Mouse (Mus musculus): ENCODE data around the gene Tctn1. TPM values are rescaled to one million over a fixed set of nuclear protein-coding genes. Genes with fewer than 3 reads are reported as not detected.
A peak's percentile ranks its signal among the peaks of the same experiment; 100 is the strongest.

Tctn1 gene
- total and polyA plus RNA-seq, 2 experiments from 2014 or later: 5.8 to 30.0 TPM

DNA sequence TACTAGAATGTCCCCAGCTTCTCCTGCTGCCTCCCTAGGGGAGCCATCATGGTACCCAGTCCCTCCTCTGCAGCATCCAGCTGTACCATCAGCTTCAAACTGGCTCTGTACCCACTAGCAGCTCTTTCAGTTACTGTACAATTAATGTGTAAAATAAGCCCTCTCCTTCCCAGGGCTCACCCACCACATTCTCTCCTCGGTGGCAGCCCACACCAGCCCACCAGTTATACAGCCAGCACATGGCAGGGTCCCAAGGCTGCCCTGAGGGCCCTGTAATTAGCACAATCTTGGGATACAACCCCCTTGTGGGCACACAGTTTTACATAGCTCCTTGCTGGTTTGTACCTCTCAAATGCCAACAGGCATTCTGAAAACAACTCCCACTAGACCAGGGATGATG is 23.3 kb downstream of the Tctn1 start:
- no peak overlapping the region for H3K9ac ChIP-seq (replicated peaks; ENCODE audit: low read length, poor library complexity, severe bottlenecking)
- no peak for DNase-seq (ENCODE audit: low spot score)
- no peak for ATAC-seq (ENCODE audit: low FRiP score)
- H3K36me3 ChIP-seq (ENCODE audit: insufficient read depth, low read length): peaks cover 8% of the 10 kb centered on the region; the same call in 1 of the 2 replicates
- H3K9me3 ChIP-seq (ENCODE audit: low read length): no peaks in the 10 kb centered on the region
- no peak overlapping the region for H3K4me2 ChIP-seq (ENCODE audit: low read depth, low read length, poor library complexity, severe bottlenecking)
- no peaks in the 10 kb centered on the region for H3K4me1 ChIP-seq (ENCODE audit: insufficient read depth, low read length)
- H3K27me3 ChIP-seq (ENCODE audit: insufficient read depth, low read length): no peaks in the 10 kb centered on the region
- no peak overlapping the region for H3K27ac ChIP-seq (ENCODE audit: low read depth, low read length)
- WGBS: 45% methylated on average over 1 of the region's 1 CpGs
- no peak overlapping the region for H3K4me3 ChIP-seq (ENCODE audit: low read depth, low read length)
- TF ChIP-seq CTCF (IDR thresholded peaks at IDR 0.05): no peak

DNA sequence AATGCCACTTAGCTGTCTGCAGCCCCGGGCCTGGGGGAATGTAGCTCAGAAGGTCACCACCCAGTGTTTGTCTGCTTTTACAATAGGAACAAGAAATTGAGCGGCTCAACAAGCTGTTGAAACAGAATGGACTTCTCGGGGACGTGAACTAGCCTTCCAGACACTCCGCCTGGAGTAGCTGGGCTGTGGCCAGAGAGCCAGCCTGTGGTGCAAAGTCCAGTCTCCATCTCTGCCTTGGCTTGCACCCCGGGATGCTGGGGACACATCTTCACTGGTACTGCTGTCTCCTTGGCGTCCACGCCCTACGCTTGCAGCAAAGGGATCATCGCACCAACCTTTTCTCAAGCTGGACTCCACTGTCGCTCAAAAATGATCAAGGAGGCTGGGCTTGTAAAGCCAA is 23.7 kb downstream of the Tctn1 start:
- no peak overlapping the region for H3K4me2 ChIP-seq (ENCODE audit: low read depth, low read length, poor library complexity, severe bottlenecking)
- ATAC-seq (ENCODE audit: low FRiP score): no peak
- no peak overlapping the region for H3K4me3 ChIP-seq (ENCODE audit: low read depth, low read length)
- no peak overlapping the region for H3K27ac ChIP-seq (ENCODE audit: low read depth, low read length)
- no peaks in the 10 kb centered on the region for H3K27me3 ChIP-seq (ENCODE audit: insufficient read depth, low read length)
- H3K9ac ChIP-seq (replicated peaks; ENCODE audit: low read length, poor library complexity, severe bottlenecking): no peak overlapping the region
- no peak for DNase-seq (ENCODE audit: low spot score)
- H3K9me3 ChIP-seq (ENCODE audit: low read length): no peaks in the 10 kb centered on the region
- TF ChIP-seq CTCF (IDR thresholded peaks at IDR 0.05): no peak
- WGBS: 86% methylated on average over 11 of the region's 11 CpGs
- H3K36me3 ChIP-seq (ENCODE audit: insufficient read depth, low read length): peaks cover 8% of the 10 kb centered on the region; the same call in 1 of the 2 replicates
- 0 out of 2 replicates have a peak, but pooled peaks cover under 1% of the 10 kb centered on the region for H3K4me1 ChIP-seq (ENCODE audit: insufficient read depth, low read length)

DNA sequence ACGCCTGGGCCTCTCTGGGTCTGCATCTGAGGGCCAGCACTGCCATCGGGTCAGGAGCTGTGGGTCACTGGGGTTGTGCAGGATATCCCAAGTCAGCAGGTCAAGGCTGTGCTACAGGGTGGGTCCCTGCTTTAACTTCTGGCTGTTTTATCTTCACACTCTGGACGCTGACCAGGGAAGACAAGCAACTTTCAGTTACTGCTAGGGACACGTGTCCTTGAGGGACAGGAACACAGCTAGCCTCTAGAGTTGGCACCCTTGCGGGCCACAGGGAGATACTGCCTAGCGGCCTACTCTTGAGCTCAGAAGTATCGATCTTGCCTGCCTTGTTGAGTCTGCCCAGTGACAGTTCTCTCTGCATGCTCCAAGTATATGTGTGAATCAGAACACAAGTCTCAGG is 24.6 kb downstream of the Tctn1 start:
- H3K4me3 ChIP-seq (ENCODE audit: low read depth, low read length): no peak overlapping the region
- H3K9ac ChIP-seq (replicated peaks; ENCODE audit: low read length, poor library complexity, severe bottlenecking): no peak overlapping the region
- no peak overlapping the region for H3K4me2 ChIP-seq (ENCODE audit: low read depth, low read length, poor library complexity, severe bottlenecking)
- WGBS: 85% methylated on average over 7 of the region's 7 CpGs
- no peaks in the 10 kb centered on the region for H3K27me3 ChIP-seq (ENCODE audit: insufficient read depth, low read length)
- ATAC-seq (ENCODE audit: low FRiP score) (no peak), DNase-seq (ENCODE audit: low spot score) (no peak)
- 0 out of 2 replicates have a peak, but pooled peaks cover 3% of the 10 kb centered on the region for H3K4me1 ChIP-seq (ENCODE audit: insufficient read depth, low read length)
- H3K9me3 ChIP-seq (ENCODE audit: low read length): no peaks in the 10 kb centered on the region
- TF ChIP-seq CTCF (IDR thresholded peaks at IDR 0.05): no peak
- no peak overlapping the region for H3K27ac ChIP-seq (ENCODE audit: low read depth, low read length)
- peaks cover 8% of the 10 kb centered on the region; the same call in 1 of the 2 replicates for H3K36me3 ChIP-seq (ENCODE audit: insufficient read depth, low read length)

DNA sequence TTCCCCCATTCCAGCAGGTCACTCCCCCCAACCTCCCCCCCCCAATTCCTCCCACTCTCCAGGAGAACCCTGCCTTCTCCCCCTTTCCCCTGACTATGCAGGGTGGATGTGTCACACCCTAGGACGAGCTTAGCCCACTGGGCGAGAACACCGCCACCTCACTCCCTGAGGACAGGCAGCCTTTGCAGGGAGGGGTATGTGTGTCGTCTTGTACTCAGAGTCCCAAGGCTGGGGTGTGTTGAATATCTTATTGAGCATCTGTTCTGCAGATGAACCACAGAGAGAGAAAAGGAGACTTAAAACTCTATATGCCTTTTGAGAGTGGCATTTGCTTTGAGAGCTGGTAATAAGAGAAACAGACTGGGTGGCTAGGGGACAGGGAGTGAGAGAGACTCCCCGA is 27.1 kb downstream of the Tctn1 start:
- no peak for ATAC-seq (ENCODE audit: low FRiP score)
- peaks cover 8% of the 10 kb centered on the region; the same call in 1 of the 2 replicates for H3K36me3 ChIP-seq (ENCODE audit: insufficient read depth, low read length)
- H3K27me3 ChIP-seq (ENCODE audit: insufficient read depth, low read length): no peaks in the 10 kb centered on the region
- 58% methylated on average over 5 of the region's 5 CpGs for WGBS
- no peak overlapping the region for H3K9ac ChIP-seq (replicated peaks; ENCODE audit: low read length, poor library complexity, severe bottlenecking)
- no peak for TF ChIP-seq CTCF (IDR thresholded peaks at IDR 0.05)
- H3K4me3 ChIP-seq (ENCODE audit: low read depth, low read length): no peak overlapping the region
- no peak for DNase-seq (ENCODE audit: low spot score)
- H3K27ac ChIP-seq (ENCODE audit: low read depth, low read length): no peak overlapping the region
- H3K4me2 ChIP-seq (ENCODE audit: low read depth, low read length, poor library complexity, severe bottlenecking): no peak overlapping the region
- no peaks in the 10 kb centered on the region for H3K9me3 ChIP-seq (ENCODE audit: low read length)
- 0 out of 2 replicates have a peak, but pooled peaks cover 3% of the 10 kb centered on the region for H3K4me1 ChIP-seq (ENCODE audit: insufficient read depth, low read length)

DNA sequence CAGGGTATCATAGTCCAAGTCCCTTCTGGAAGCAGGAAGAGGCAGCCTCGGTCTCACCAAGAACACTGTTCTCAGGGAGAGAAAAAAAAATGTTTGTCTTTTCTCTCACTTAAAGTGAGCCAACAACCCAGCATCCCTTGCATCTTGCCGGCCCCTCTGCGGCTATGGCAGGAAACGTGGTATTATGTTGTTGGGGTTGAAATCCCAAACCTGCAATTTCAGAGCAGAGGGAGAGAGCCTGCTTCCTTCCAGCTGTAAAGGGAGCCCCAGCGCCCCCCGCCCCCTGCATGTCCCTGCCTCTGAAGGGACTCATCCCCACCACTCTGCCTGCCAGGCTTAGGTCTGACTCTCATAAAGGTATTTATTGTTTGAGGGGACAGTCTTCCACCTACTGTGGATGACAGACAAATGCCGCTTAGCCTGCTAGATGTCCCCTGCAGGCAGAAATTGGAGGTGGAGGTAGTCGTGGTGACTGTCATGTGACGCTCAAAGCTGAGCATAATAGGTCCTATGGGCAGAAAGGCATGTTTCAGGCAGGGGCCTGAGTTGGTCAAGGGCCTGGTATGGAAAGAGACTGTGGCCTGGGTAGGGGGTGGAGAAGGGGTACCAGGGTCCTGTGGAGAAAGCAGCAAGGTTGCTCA is 28.9 kb downstream of the Tctn1 start:
- Histone ChIP-seq H3K4me3 (ENCODE audit: low read depth, low read length) (no peak overlapping the region), H3K27me3 (ENCODE audit: insufficient read depth, low read length) (no peaks in the 10 kb centered on the region), H3K36me3 (ENCODE audit: insufficient read depth, low read length) (no peaks in the 10 kb centered on the region), H3K27ac (ENCODE audit: low read depth, low read length) (no peak overlapping the region), H3K4me2 (ENCODE audit: low read depth, low read length, poor library complexity, severe bottlenecking) (no peak overlapping the region), H3K4me1 (ENCODE audit: insufficient read depth, low read length) (0 out of 2 replicates have a peak, but pooled peaks cover 3% of the 10 kb centered on the region), H3K9ac (replicated peaks; ENCODE audit: low read length, poor library complexity, severe bottlenecking) (no peak overlapping the region), H3K9me3 (ENCODE audit: low read length) (no peaks in the 10 kb centered on the region)
- DNase-seq (ENCODE audit: low spot score) (no peak), ATAC-seq (ENCODE audit: low FRiP score) (no peak)
- 62% methylated on average over 9 of the region's 9 CpGs for WGBS
- peak; percentile 17; the same call in 1 of the 2 replicates for TF ChIP-seq CTCF (IDR thresholded peaks at IDR 0.05)

DNA sequence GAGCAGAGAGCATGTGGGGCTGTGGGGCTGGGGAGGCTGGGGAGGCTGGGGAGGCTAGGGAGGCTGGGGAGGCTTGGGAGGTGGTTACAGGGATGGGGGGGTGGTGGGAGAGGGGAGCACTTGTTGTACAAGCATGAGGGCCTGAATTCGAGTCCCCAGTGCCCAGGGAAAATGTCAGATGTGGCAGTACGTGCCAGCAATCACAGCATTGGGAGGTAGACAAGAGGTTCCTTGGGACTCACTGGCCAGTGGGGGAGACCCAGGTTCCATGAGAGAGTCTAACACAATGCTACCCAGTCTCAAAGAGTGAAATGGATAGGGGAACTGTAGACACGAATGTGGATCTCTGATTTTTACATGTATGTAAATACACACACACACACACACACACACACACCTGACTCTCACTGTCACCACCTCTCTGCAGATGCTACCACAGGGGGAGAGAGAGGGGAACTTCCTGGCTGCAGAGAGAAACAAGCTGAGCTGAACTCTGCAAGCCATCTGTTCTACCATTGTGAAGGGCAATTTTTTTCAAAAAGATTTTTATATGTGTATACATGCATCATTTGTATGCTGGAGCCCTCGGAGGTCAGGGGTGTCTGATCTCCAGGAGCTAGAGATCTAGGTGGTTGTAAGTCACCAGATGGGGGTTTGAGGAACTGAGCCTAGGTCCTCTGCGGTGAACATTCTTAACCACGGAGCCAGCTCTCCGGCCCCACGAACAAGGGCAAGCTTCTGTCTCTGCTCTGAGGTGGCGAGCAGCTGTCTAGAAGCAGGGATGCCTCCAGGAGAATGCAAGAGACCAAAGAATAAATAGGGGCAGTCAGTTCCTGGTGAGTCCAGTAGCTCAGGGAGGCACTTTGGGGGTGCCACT is 29.7 kb downstream of the Tctn1 start:
- 87% methylated on average over 9 of the region's 9 CpGs for WGBS
- Histone ChIP-seq H3K27me3 (ENCODE audit: insufficient read depth, low read length) (no peaks in the 10 kb centered on the region), H3K27ac (ENCODE audit: low read depth, low read length) (no peak overlapping the region), H3K4me3 (ENCODE audit: low read depth, low read length) (no peak overlapping the region), H3K9ac (replicated peaks; ENCODE audit: low read length, poor library complexity, severe bottlenecking) (no peak overlapping the region), H3K36me3 (ENCODE audit: insufficient read depth, low read length) (no peaks in the 10 kb centered on the region), H3K4me1 (ENCODE audit: insufficient read depth, low read length) (0 out of 2 replicates have a peak, but pooled peaks cover 3% of the 10 kb centered on the region), H3K4me2 (ENCODE audit: low read depth, low read length, poor library complexity, severe bottlenecking) (no peak overlapping the region), H3K9me3 (ENCODE audit: low read length) (no peaks in the 10 kb centered on the region)
- DNase-seq (ENCODE audit: low spot score): no peak
- ATAC-seq (ENCODE audit: low FRiP score): no peak
- TF ChIP-seq CTCF (IDR thresholded peaks at IDR 0.05): no peak

All from midbrain, postnatal 0 days (tissue).